Mouse (Mus musculus): Measurements from ENCODE around the gene Mrpl18.
"Not testable (repeated sequence)": the region's sequence is repeated elsewhere in the genome, so short reads cannot be mapped to it uniquely, and the experiment has no call there.

The Mrpl18 gene

DNA sequence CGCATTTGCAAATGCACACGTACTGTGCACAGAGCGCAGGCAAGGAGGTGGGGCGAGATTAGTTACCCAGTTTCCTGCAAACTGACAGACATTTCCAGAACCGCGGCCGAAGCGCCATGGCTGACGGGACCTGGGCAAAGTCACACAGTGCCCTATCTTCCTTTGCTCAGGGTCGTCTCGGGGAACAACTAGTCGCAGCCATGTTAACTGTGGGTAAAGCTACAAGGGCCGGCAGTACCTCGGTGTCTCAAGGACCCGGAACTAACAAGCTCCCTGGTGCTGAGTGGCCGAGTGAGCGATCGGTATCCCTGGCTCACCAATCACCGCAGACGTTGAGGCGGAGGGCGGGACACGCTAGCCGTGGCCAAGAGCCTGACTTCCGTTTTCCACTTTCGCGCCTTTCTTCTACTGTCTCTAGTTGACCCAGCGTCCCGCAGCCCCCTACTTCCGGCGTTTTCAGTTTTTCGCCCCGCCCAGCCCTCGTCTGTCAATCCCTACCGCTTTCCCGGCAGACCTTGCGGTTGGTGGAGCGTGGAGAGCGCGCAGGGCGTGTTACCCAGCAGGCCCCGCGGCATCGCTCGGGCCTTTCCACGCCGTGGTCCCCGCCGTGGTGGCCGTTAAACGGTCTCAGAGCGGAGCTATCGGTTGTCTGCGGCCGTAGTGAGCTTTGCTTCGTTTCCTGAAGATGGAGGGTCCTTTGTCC, at the start of gene Mrpl18:
Gene Mrpl18, minus strand, starts transcription at position 465 of the 703 bp plus-strand sequence.
- DNase-seq (ENCODE audit: low spot score in 2 of 2): peak; percentile 99

DNA sequence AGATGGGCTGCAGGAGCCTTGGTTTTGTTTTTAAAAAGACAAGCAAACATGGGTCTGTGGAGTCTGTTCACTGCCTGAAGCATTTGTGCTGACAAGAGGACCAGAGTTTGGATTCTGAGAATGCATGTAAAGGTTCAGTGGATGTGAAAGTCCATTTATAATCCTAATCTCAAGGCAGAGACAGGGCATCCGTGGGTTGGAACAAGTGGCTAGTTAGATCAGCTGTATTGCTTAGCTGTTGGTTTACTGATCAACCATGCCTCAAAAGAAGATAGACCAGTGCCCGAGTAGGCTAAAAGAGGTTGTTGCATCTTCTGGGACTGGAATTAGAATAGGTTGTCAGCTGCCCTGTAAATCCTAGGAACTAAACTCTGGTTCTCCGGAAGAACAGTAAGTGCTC, 47.3 kb upstream of the Mrpl18 start:
- no peak for DNase-seq (ENCODE audit: low spot score in 2 of 2)

DNA sequence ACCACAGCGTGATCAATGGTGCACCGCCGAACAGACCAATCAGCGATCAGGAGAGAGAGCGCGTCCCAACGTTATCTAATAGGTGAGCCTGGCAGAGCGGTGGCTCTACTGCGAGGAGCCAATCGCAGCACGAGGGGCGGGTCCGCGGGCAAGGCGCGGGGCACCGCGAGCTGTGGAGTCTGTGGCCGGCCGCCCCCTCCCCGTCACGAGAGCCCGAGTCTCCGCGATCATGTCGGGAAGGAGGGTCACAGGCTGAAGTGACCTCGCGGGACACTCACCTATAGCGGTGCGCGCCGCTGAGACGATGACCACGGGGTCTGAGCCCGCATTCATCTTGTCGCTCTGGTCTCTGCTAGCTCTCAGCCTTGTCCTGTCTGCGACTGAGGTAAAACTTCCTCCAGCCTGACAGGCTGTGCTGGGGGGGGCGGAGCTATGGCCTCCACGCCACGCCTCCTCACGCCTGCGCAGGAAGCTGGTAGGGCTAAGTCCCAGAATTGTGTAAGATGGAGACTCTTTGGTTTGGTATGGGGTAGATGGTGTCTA, 44.3 kb upstream of the Mrpl18 start, which contains the start of gene Acat2:
Gene Acat2, minus strand, starts transcription at position 417 of the 543 bp plus-strand sequence.
- peak; percentile 93 to 95 for DNase-seq (ENCODE audit: low spot score in 2 of 2)

DNA sequence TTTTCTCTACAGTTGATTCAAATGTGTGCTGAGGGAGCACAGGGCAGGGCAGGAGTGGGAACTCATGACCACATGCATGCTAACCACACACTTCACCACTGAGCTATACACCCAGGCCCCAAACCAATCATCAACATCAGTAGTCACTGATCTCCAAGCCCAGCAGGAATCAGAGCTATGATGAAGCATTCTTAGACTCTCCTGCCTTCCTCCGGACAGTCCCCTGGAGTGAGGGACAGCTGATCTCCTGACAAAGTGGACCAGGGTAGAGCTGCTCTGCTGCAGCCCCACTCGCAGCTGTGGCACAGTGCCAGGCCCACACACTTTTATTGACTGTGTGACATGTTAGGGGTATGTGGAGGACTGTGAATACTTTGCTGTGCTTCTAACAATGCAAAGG, 43.2 kb upstream of the Mrpl18 start:
- DNase-seq (ENCODE audit: low spot score in 2 of 2): not testable (repeated sequence)

DNA sequence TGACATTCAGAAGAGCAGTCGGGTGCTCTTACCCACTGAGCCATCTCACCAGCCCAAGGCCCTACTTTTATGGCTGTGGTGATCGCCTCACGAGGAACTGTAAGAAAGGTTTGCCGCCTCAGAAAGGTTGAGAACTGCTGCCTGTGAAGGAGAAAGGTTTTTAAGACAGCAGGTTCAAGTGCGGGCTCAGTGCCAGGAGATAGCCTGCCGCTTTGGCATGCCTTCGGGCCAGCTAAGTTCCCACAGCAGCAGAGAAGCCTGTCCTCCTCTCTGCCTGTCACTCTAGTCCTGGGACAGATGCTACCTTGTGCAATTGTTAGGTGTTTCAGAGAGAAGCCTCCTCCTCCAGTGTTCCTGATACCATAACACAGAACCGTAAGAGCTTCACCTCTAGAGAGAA, 40.5 kb upstream of the Mrpl18 start:
- DNase-seq (ENCODE audit: low spot score in 2 of 2): no peak

DNA sequence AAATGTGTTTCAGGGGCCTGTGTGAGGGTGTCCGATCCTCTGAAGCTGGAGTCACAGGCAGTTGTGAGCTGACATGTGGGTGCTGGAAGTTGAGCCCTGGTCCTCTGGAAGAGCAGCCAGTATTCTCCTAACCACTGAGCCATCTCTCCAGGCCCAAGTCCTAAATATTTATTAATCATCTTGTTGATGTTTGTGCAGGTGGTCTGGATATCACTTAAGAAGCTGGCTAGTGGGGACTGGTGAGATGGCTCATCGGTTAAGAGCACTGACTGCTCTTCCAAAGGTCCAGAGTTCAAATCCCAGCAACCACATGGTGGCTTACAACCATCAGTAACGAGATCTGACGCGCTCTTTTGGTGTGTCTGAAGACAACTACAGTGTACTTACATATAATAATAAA, 33.5 kb upstream of the Mrpl18 start:
- no peak for DNase-seq (ENCODE audit: low spot score in 2 of 2)

DNA sequence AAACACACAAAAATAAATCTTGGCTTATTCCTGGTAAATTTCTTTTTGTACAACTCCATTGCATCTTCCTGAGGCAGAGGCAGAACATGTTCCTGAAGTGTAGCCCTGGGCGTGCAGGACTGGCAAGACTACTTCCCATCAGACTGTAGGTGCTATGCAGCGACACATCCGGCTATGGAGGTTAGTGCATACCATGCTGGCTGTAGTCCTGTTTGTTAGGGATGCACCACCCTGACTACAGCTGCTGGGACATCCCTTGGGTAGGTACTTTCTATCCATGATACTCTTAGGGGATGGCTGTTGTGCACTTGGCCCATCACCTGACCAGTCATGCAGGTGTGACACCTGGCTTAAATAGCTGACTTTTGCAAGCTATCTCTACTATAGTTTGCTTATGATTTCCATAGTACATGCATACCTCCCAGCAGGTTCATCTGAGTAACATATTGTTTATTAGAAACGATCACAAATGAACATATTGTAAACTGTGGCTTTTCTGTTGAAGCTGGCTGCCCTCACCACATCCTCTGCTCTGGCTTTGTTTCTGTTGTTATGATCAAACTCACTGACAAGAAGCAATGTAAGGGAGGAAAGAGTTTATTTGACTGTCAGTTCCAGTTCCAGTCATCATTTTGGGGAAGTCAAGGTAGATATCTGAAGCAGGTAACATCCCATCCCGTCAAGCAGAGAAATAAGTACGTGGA, 26.5 kb upstream of the Mrpl18 start:
- DNase-seq (ENCODE audit: low spot score in 2 of 2): no peak

DNA sequence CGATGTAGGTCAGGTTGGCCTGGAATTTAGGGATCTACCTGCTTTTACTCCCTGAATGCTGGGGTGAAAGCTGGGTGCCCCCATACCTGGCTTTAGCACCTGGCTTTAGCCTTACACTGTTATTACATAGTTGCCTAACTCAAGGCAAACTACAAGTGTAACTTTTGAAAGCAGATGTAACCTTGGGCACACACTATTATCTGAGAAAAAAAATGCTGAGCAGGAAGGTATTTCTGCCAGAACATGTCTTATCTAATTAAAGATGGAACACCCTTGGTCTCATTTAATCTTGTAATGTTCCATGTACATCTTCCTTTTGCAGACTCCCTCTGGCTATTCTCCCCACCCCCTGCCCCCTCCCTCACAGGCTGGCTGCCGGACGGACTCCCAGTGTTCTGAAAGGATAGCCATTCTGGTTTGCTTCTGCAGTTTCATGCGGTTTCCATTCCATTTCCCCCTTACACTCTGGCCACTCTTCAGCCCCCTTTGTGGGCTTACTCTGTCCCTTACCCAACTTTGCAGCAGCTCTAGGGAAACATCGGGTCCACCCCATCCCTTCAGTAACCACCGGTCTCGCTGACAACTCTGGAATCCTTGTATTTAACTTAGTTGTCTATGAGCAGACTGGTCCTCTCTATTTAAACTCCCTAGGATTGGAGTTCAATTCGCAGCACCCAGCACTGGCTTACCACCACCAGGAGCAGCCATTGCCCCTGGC, 25.6 kb upstream of the Mrpl18 start:
- DNase-seq (ENCODE audit: low spot score in 2 of 2): no peak

DNA sequence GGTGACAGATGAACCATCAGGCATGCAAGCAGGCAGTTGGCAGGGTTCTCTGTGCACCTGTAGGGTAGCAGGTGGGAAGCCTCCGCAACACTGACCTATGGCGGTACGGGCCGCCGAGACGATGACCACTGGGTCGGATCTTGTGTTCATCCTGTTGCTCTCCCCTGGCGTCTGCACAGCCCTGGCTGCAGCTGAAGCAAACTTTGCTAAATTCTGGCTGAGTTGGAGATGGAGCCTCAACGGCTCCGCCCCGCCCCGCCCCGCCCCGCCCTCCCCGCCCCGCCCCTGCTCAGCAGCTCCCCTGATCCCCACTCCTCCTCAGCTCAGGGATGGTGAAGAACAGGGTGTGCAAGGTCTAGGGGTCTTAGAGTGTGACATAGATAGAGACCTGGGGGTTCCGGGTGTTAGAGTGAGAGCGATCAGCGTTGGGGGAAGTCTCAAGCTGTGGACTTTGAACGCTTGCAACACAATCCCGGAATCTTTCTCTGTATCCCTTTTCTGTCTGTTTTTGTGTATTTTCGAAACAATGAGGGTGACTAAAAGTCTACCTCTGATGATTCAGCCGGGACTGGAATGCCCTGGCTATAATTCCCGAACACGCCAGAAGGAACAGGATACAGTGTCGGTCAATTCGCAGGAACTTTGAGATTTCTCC, 24.1 kb upstream of the Mrpl18 start, which contains the start of gene Acat3:
Gene Acat3, minus strand, starts transcription at position 450 of the 655 bp plus-strand sequence.
- DNase-seq (ENCODE audit: low spot score in 2 of 2): no peak

DNA sequence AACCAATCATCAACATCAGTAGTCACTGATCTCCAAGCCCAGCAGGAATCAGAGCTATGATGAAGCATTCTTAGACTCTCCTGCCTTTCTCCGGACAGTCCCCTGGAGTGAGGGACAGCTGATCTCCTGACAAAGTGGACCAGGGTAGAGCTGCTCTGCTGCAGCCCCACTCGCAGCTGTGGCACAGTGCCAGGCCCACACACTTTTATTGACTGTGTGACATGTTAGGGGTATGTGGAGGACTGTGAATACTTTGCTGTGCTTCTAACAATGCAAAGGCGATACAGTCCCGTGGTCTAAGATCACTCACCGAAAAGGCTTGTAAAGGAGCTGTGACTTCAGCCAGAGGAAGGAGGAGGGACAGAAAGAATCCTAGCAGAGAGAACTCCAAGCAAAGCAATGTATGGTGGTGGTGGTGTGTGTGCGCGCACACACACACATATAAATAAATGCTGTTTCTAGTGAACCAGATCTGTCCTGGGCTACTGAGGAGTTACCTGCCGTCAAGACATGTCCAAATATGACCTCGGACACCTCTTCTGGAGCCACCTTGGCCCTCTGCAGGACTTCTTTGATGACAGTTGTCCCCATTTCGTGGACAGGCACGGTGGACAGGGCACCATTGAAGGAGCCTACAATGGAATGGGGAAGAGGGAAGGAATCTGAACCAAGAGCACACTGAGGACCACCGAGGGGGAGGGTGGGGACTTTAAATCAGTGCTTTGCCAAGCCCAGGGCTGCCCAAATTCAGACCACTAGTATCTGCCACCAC, 23.4 kb upstream of the Mrpl18 start:
- not testable (repeated sequence) for DNase-seq (ENCODE audit: low spot score in 2 of 2)

DNA sequence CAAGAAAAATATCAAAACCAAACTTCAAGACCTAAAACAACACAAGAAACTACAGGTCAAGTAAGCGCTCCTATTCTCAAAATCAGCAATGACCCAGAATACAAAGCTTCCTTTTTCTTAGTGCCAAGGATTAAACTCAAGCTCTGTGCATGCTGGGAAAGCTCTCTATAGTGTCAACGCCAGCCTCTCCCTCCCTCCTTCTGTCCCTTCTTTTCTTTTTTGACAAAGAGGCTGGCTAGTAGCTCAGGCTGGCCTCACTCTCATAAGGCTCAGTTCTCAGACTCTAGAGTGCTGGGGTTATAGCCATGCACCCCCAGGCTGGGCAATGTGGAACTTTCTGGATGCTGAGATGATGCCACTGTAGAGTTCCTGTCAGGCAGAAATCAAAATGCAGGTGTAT, 21.9 kb upstream of the Mrpl18 start:
- DNase-seq (ENCODE audit: low spot score in 2 of 2): no peak

DNA sequence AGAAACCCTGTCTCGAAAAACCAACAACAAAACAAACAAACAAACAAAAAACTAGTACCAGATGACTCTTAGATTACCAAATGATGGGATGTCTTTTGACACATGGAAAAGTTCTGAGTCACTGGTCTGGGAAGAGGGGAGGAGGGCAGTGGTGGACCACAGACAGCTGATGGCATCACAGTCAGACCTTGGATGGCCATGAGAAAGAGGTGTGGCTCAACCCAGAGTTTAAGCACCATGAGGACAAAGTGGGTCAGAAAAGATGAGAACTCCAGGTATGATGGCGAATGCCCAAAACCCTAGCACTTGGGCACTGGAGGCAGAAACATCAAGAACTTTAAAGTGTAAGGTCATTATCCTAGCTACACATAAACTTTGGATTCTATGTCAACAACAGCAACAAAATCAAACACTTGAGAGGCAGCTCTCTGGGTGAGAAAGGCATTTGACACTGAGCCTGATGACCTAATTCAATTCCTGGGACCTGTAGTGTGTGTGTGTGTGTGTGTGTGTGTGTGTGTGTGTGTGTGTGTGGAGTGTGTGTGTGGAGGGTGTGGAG, 21.3 kb upstream of the Mrpl18 start:
- no peak for DNase-seq (ENCODE audit: low spot score in 2 of 2)

DNA sequence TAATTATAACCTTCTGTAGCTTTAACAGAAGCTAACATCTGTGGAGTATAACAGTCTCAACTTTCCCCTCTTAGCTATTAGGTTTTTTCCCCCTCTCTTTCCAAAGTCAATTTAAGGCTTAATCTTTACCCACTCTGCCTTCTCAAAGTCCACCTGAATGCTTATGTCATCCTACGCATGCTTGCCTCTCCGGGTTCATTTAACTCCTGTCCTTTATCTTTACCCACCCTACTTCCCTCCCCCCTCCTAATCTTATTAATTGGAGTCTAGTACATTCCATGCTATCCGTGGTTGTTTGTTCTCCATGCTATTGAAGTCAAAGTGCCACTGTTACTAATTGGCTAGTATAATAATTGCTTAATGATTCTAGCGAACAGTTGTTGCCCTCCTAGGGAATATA, 19.6 kb upstream of the Mrpl18 start:
- no peak for DNase-seq (ENCODE audit: low spot score in 2 of 2)

DNA sequence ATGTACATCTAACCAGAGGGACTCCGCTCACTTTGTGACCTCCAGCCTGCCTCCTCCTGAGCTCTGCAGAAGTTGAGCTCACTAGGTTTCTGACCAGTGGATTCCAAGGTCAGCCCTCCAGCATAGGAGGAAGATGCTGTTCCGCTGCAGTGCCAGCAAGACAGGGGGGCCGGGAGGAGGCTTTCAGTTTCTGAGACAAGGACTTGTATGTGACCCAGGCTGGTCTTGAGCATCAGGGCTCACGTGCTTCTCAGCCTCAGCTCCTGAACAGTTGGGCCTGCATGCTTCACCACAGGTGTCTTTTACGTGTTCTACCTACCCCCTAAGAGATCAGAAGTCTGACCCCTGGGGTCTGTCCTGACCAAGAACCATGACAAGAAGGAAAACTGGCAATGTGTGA, 15.4 kb upstream of the Mrpl18 start:
- not testable (repeated sequence) for DNase-seq (ENCODE audit: low spot score in 2 of 2)

DNA sequence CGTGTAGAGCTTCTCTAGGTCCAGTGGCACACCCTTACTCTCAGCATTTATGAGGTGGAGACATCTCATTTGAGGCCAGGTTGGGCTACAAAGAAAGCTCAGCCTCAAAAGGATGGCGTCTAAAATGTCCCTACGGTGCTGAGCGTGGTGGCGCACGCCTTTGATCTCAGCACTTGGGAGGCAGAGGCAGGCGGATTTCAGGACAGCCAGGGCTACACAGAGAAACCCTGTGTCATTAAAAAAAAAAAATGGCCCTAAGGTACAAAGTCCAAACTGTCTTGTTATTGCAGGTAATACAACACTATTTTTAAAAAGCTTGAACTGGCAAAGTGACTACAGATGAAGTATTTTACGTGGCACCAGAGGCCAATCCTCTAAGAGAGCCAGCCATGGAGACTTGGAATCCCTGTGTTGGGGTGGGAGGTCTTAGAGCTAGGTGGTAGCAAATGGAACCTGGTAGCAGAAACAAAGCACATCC, 9.6 kb upstream of the Mrpl18 start:
- no peak for DNase-seq (ENCODE audit: low spot score in 2 of 2)

DNA sequence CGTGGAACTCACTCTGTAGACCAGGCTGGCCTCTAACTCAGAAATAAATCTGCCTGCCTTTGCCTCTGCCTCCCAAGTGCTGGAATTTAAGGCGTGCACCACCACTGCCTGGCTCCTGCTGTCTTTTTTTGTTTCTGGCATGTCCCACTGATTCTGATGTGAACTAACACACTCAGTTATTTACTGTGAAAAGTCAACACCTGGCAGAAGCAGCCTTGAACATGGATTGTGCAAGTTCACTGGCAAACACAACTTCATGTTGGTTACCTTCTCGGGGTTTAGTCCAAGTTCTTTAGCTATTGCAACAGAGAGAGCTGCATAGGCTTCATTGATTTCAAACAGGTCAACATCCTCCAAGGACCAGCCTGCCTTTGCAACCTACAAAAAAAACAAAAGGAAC, 8.9 kb upstream of the Mrpl18 start:
- no peak for DNase-seq (ENCODE audit: low spot score in 2 of 2)

DNA sequence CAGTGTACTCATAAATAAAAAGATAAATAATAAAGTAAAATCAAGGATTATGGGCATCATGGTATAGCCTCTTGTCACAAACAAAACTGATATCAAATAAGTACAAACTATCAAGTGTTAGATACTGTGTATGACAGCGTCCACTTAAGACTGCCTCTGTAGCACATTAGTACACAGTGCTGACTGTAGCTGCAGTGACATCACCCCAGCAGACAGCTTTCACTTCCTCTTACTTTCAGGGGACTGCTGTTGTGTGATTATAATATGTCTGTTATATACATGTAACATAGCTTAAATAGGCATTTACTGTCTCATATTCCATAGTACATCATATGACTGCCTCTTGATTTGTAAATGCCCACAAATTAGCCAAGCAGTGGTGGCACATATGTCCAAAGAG, 4.9 kb upstream of the Mrpl18 start:
- no peak for DNase-seq (ENCODE audit: low spot score in 2 of 2)

DNA sequence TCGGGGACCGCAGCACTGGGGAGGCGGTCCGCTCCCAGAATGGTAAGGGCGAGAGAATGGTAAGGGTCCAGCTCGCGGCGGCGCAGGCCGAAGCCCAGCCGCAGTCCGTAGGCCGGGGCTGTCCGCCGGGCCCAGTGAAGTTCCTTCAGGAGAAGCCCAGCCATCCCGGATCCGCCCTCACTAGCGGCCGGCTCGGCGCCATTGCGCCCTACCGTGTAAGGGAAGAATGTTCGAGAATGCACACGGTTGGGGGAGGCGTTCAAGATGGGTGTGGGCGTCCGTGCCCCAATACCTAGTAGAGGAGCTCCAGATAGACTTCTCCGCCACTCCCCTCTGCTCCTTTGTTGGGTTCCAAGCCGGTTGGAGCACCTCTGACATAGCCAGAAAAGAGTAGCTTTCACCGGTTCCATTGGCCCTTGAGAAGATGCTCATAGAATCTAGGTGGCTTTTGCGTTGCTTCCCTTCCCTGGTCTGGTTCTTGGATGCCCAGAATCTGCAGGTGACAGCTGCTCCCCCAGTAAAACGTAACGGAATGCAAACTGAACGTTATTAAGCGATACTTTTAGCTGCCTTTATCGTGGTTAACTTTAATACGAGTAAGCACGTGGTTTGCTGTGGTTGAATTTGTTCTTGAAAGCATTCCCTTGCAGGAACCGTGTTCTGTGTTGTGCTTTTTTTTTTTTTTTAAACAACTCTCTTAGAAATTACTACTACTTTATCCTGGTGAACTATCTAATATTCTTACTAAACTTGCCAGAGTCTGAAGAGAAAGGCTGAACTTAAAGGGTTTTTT, 639 bp upstream of the Mrpl18 start:
- peak in 1 of 2 experiments; percentile 52 for DNase-seq (ENCODE audit: low spot score in 2 of 2)

DNA sequence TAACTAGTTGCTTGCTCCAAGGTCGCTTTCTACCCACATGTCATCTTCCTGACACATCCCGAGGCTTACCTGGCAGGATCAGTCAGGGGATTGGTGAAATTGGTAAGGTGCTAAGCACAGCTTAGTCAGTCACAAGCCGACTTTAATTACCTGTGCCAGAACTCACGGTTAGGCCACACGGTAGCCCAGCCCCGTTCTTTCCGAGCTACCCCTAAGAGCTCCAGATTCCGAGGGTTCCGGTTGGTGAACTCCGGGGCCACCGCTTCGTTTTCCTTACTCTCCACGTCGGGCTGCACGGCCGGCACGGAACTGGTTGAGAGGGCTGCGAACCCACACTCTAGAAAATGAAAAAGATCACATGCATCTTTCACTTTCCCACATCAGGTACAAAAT, 661 bp downstream of the Mrpl18 start, which contains the start of gene Tcp1:
Gene Tcp1, plus strand, starts transcription at position 214 of the 393 bp plus-strand sequence.
- no peak for DNase-seq (ENCODE audit: low spot score in 2 of 2)

DNA sequence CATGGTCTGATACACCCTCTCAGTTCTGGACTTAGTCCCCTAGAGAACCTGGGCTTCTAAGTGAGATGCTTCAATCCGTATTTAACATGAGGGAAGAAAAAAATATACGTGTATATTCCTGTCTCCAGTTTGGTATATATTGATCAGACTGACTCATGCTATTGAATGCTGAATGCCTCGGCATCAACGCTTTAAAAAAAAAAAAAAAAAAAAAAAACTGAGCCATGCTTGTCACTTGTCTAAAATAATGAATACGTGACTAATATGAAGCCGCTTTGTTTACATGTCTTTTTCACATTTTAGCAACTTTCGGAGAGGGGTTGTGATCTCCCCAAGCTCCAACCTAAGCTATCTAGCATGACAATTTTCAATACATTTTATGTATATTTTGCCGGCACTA, 5.8 kb downstream of the Mrpl18 start:
- DNase-seq (ENCODE audit: low spot score in 2 of 2): no peak

Measured in frontal cortex, postnatal 10 days (tissue).